Mouse (Mus musculus) stomach, postnatal 0 days (tissue): ENCODE measurements at regions not wholly inside any gene's neighbourhood (a gene's known extent, or its start where the extent isn't known, plus 50 kb on each side); places are given as distances from the start of the nearest gene placed in this dataset.

Source experiments
- CTCF ChIP-seq: IDR thresholded peaks from 2 replicates; pipeline ENCODE4 v1.5.1; 2016; ENCODE audit warnings: antibody characterized with exemption, low read depth, mild to moderate bottlenecking, moderate library complexity
- EP300 ChIP-seq: optimal IDR thresholded peaks from 2 replicates; pipeline ENCODE3; 2016; ENCODE audit warnings: antibody characterized with exemption

- no peak for TF ChIP-seq CTCF
- no peak for TF ChIP-seq EP300
Observed at GRCm38 (mm10) chr14:68762916-68763315, 531.2 kb downstream of the Synb start.
